Mouse (Mus musculus): ENCODE results near the gene Hipk4. TPM values are rescaled to one million over a fixed set of nuclear protein-coding genes. Genes with fewer than 3 reads are reported as not detected.
A peak's percentile ranks its signal among the peaks of the same experiment; 100 is the strongest.
"Not testable (repeated sequence)": the region's sequence is repeated elsewhere in the genome, so short reads cannot be mapped to it uniquely, and the experiment has no call there.

Gene Hipk4
- total RNA-seq, 1 experiment from 2014 or later: not detected

DNA sequence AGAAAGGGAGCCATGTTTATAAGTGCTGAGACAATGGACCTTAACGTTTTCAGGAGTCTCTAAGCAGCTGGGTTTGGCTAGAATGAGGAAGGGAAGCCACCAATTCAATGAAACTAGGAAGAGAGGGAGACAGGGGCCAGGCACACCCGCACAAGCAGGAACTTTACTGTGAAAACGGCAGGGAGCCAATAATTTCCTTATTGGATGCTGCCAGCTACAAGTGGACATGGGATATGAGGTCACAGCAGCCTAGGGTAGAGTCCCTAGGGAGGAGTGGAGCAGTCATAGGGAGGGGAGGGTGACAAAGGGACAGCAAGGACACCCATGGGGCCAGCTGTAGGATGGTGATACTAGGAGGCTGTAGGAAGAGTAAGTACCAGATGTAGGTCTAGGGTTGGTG lies 30.0 kb upstream of the Hipk4 start:
- ATAC-seq (ENCODE audit: extremely low read depth, insufficient number of reproducible peaks, low FRiP score, poor library complexity, severe bottlenecking): no peak

GRCm38 (mm10) chr7:27493450-27493849 lies 29.6 kb upstream of the Hipk4 start:
- no peak for ATAC-seq (ENCODE audit: extremely low read depth, insufficient number of reproducible peaks, low FRiP score, poor library complexity, severe bottlenecking)

DNA sequence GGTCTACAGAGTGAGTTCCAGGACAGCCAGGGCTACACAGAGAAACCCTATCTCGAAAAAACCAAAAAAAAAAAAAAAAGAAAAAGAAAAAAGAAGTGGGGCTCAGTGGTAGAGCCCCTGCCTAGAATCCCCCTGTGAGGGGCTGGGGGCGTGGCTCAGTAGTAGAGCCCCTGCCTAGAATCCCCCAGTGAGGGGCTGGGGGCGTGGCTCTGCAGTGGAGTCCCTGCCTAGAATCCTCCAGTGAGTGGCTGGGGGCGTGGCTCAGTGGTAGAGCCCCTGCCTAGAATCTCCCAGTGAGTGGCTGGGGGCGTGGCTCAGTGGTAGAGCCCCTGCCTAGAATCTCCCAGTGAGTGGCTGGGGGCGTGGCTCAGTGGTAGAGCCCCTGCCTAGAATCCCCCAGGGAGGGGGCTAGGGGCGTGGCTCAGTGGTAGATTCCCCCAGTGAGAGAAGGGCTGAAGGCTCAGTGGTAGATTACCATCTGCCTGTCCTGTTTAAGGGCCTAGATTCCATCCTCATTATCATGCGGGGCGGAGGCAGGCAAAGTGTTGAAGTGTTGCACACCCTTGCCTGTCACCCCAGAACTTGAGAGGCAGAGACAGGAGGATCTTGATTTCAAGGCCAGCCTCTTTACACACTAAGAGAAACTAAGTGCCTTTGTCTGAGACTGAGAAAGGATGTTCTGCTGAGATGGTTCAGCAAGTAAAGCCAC lies 28.3 kb upstream of the Hipk4 start:
- ATAC-seq (ENCODE audit: extremely low read depth, insufficient number of reproducible peaks, low FRiP score, poor library complexity, severe bottlenecking): not testable (repeated sequence)

DNA sequence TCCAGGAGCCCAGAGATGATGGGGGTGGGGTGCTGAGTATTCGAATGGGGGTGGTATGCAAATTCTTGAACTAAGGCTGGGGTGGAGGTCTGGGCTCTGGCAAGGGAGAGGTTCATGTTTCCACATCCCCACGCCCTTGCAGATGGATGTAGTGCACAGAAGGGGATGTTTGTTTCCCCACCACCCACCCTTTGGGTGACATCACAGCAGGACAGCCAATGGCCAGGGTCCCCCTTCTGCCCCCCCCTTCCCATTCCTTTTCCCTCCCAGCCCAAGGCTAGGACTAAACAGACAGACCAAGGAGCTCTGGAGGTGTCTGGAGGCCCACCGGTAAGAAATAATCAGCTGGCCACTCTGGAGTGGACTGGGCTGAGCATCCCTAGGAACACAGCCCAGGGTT lies 24.0 kb upstream of the Hipk4 start, which contains the start of gene Prx:
Prx (plus strand) TSS at position 289 of the 400 bp plus-strand sequence.
- ATAC-seq (ENCODE audit: extremely low read depth, insufficient number of reproducible peaks, low FRiP score, poor library complexity, severe bottlenecking): no peak

DNA sequence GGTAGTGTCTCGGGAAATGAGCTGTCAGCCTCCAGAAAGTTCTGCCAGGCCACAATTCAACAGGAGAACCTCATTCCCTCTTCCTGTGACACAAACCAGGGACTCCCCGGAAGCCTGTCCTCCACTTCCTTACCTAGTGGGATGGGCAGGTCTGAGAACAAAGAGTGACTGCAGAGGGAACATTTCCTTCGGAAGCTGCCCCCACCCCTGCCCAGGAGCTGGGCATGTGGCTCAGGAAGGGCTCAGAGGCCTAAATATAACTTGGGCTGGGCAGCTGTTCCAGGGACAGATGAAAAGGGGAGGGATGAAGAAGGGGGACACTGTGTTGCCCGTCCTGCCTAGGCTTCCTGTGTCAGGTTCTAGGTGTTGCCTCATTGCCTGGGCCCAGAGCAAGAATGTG lies 21.4 kb upstream of the Hipk4 start:
- no peak for ATAC-seq (ENCODE audit: extremely low read depth, insufficient number of reproducible peaks, low FRiP score, poor library complexity, severe bottlenecking)

DNA sequence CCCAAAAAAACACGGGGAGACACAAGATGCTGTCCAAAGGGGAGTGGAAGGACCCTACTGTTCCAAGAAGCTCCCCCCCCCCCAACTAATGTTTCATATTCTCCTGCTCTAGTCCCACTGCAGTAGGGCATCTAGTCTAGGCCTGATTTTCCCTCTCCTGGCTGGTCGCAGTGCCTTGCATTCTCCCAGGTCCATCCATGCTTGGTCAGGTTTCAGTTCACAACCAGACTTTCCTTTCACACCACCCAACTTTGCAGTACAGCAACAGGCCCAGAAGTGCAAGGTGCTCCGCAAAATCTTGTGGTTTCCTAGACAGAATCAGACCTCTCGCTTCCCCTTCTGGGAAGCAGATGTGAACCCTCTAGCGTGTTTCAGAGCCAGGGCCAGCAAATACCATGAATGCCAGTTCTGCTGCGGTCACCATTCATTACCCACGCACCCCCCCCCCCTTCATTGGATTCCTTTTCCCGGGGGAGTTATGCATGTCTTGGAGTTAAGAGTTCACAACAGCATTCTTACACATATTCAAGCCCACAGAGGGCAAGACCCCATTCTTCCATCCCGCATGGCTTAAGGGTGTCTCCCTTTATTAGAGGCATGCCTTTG lies 16.2 kb upstream of the Hipk4 start:
- ATAC-seq (ENCODE audit: extremely low read depth, insufficient number of reproducible peaks, low FRiP score, poor library complexity, severe bottlenecking): no peak

GRCm38 (mm10) chr7:27507711-27508647 lies 15.1 kb upstream of the Hipk4 start:
- peak; percentile 88 for ATAC-seq (ENCODE audit: extremely low read depth, insufficient number of reproducible peaks, low FRiP score, poor library complexity, severe bottlenecking)

- peak; percentile 64 for ATAC-seq (ENCODE audit: extremely low read depth, insufficient number of reproducible peaks, low FRiP score, poor library complexity, severe bottlenecking)
Observed at GRCm38 (mm10) chr7:27508648-27509005, 14.4 kb upstream of the Hipk4 start.

DNA sequence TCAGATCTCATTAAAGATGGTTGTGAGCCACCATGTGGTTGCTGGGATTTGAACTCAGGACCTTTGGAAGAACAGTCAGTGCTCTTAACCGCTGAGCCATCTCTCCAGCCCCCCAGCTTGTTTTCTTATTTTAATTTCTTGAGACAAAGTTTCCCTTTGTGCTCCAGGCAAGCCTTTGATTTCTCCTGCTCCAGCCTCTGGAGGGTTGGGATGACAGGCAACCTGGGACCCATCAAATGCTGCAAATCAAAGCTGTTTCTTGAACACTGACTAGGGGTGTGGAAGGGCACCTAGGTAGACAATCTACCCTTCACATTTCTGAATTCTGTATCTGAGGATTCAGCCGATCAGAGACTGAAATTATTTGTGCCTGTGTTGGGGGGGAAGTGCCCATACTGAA lies 12.3 kb upstream of the Hipk4 start:
- no peak for ATAC-seq (ENCODE audit: extremely low read depth, insufficient number of reproducible peaks, low FRiP score, poor library complexity, severe bottlenecking)

DNA sequence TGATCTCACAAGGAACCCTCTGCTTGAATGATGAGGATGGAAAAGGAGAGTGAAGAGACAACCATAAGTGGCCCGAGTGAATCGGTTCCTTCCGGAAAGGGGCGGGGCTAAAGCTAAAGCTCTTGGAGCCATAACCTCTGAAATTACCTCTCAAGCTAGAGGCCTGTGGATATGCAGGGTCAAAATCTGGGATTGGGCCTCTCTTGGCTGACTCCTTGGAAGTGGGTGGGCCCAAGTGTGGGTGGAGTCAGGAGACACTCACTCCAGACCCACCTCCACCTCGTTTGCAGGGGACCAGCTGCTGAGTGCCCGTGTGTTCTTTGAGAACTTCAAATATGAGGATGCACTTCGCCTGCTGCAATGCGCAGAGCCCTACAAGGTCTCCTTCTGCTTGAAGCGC lies 8.1 kb upstream of the Hipk4 start:
- no peak for ATAC-seq (ENCODE audit: extremely low read depth, insufficient number of reproducible peaks, low FRiP score, poor library complexity, severe bottlenecking)

GRCm38 (mm10) chr7:27518314-27518713 lies 4.8 kb upstream of the Hipk4 start:
- ATAC-seq (ENCODE audit: extremely low read depth, insufficient number of reproducible peaks, low FRiP score, poor library complexity, severe bottlenecking): no peak

DNA sequence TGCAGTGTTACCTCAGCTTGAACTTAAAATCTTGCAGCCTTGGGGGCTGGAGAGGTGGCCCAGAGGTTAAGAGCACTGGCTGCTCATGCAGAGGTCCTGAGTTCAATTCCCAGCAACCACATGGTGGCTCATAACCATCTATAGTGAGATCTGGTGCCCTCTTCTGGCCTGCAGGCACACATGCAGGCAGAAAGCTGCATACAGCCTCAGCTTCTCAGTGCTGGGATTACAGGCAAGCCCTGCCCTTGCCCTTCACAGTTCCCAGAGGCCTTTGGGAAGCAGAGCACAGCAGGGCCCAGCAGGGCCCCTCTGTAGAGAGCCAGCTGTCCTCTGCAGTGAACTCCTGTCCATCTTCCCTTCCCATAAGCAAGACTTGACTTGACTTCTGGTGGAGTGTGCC lies 3.0 kb upstream of the Hipk4 start:
- no peak for ATAC-seq (ENCODE audit: extremely low read depth, insufficient number of reproducible peaks, low FRiP score, poor library complexity, severe bottlenecking)

DNA sequence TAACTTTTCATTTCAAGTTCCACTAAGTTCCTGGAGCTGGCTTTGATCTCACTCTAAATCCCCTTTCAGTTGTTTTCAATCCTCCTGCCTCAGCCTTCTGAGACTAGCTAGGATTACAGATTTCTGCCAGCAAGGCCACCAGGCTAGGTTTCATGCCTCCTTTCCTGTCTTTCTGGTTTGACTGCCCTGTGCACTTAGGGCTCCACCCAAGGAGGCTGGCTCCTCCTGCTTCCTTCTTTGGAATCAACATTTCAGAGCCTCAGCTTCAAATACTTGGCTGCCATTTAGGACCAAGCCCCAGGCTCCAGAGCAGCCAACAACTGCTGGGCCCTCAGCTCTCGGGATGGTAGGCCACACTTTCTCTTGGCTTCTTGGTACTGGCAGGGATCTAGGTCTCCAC lies 2.5 kb upstream of the Hipk4 start:
- no peak for ATAC-seq (ENCODE audit: extremely low read depth, insufficient number of reproducible peaks, low FRiP score, poor library complexity, severe bottlenecking)

DNA sequence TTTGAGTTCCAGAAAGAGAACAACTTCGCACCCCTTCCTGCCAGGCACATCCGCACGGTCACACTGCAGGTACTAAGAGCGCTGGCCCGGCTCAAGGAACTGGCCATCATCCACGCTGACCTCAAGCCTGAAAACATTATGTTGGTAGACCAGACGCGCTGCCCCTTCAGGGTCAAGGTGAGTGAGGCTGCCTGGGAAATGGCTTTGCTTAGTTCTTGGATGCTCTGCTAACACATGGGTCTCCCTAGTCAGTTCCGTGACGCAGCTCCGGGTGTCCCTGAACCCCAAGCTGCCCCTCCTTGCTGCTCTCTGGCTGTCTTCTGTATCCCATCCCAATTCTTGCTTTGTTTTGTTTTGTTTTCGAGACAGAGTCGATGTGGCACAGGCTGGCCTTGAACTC lies 738 bp downstream of the Hipk4 start:
- no peak for ATAC-seq (ENCODE audit: extremely low read depth, insufficient number of reproducible peaks, low FRiP score, poor library complexity, severe bottlenecking)

DNA sequence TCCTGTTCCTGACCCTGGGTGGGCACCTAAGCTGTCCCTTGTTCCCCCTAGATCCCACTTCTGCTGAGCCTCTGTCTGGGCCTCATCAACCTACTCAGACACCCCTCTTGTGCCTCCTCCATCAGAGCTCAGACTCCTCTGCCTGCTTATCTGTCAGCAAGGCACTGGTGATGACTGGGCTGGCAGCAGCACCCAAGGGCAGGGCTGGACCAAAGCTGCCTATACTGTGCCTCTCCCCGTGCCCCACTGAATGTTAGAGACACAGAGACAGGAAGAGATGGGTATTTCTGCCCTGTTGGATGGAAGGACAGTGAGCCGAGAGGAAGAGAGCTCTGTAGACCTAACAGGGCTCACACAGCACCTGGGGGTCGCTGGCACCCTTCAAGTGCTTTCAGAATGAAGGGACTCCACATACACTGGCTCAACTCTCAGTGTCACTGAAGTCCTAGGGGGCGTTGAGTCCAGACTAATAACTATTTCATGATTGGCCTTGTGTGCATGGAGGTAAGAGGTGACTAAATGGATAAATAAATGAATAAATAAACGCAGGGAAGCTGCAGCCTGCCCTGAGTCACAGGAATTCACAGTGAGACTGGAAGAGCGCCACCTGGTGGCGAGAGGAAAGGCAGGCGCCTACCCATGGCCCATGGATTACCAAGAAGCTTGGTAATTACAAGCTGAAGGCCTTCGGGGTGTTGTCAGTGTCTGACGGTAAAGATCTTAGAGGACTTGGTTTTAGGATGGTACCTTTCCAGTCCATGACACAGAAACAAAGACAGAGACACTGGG lies 3.2 kb downstream of the Hipk4 start:
- ATAC-seq (ENCODE audit: extremely low read depth, insufficient number of reproducible peaks, low FRiP score, poor library complexity, severe bottlenecking): peak; percentile 70

- ATAC-seq (ENCODE audit: extremely low read depth, insufficient number of reproducible peaks, low FRiP score, poor library complexity, severe bottlenecking): no peak
Observed at GRCm38 (mm10) chr7:27529070-27529469, 6.0 kb downstream of the Hipk4 start.

GRCm38 (mm10) chr7:27530937-27531336 lies 7.9 kb downstream of the Hipk4 start:
- no peak for ATAC-seq (ENCODE audit: extremely low read depth, insufficient number of reproducible peaks, low FRiP score, poor library complexity, severe bottlenecking)

DNA sequence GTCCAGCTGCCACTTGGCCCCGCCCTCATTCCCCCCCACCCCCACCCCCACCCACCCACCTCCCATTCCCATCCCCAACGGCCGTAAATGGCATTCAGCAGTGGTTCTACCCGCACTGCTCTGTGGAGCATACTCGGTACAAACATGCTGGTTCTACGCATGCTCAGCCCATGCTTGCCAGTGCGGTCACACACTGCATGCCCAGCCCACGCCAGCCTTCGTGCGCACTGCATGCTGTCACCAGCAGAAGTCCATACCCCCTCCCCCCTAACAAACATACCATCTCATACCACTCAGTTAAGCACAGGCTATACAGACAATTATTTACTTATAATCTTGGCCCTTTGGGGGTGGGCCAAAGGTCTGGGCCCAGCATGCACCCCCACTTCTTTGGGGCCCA lies 8.6 kb downstream of the Hipk4 start:
- ATAC-seq (ENCODE audit: extremely low read depth, insufficient number of reproducible peaks, low FRiP score, poor library complexity, severe bottlenecking): no peak

GRCm38 (mm10) chr7:27532480-27533050 lies 9.5 kb downstream of the Hipk4 start:
- no peak for ATAC-seq (ENCODE audit: extremely low read depth, insufficient number of reproducible peaks, low FRiP score, poor library complexity, severe bottlenecking)
